Mouse (Mus musculus): ENCODE results near the gene Eif5a. TPM values are rescaled to one million over a fixed set of nuclear protein-coding genes. Genes with fewer than 3 reads are reported as not detected.
A peak's percentile ranks its signal among the peaks of the same experiment; 100 is the strongest.

Gene Eif5a
- polyA plus RNA-seq, 1 experiment from 2014 or later: 2,006 TPM

DNA sequence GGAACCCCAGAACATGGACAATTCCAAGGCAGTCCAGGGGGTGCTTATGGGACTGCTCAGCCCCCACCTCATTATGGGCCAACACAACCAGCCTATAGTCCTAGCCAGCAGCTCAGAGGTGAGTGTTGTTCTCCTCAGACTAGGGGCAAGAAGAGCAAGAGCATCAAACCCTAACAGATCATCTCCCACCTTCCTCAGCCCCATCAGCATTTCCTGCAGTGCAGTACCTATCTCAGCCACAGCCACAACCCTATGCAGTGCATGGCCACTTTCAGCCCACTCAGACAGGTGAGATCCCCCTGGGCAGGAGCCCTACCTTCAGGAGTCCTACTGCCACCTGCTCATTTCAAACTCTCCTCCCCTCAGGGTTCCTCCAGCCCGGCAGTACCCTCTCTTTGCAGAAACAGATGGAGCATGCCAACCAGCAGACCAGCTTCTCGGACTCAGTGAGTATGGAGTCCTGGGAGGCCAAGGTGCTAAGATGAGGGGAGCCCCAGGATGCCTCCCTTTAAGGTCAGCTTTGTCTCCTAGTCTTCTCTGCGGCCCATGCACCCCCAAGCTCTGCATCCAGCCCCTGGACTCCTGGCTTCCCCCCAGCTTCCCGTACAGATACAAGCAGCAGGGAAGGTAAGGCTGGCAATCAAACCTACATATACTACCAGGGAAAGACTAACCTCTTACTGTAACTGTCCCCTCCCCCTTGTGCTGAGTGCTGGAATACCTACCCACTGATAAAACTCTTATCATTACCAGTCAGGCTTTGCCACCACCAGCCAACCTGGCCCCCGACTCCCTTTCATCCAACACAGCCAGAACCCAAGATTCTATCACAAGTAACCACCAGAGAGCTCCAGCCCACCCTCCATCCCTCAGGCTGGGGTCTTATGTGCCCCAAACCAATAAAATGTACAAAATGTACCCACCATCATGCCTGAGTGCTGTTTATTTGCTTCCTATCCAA, 5.8 kb downstream of the Eif5a start:
- peak overlapping the region; percentile 91 for H3K4me3 ChIP-seq (ENCODE audit: low read depth, low read length)
- ATAC-seq (ENCODE audit: insufficient read depth): no peak
- H3K9ac ChIP-seq: no peak overlapping the region
- peaks cover 74% of the 10 kb centered on the region for H3K36me3 ChIP-seq (ENCODE audit: insufficient read depth)
- TF ChIP-seq CTCF (IDR thresholded peaks at IDR 0.05; ENCODE audit: low read depth): peak; percentile 31; the same call in 1 of the 2 replicates
- H3K27ac ChIP-seq (ENCODE audit: low read depth): no peak overlapping the region; the same call in 1 of the 2 replicates
- DNase-seq: no peak
- H3K4me2 ChIP-seq: peak overlapping the region; percentile 97
- 52% methylated on average over 5 of the region's 5 CpGs for WGBS
- no peaks in the 10 kb centered on the region for H3K27me3 ChIP-seq (ENCODE audit: insufficient read depth, low read length)
- H3K4me1 ChIP-seq (ENCODE audit: insufficient read depth): peaks cover 7% of the 10 kb centered on the region; the same call in 1 of the 2 replicates
- H3K9me3 ChIP-seq (ENCODE audit: low read depth, low read length): no peaks in the 10 kb centered on the region

DNA sequence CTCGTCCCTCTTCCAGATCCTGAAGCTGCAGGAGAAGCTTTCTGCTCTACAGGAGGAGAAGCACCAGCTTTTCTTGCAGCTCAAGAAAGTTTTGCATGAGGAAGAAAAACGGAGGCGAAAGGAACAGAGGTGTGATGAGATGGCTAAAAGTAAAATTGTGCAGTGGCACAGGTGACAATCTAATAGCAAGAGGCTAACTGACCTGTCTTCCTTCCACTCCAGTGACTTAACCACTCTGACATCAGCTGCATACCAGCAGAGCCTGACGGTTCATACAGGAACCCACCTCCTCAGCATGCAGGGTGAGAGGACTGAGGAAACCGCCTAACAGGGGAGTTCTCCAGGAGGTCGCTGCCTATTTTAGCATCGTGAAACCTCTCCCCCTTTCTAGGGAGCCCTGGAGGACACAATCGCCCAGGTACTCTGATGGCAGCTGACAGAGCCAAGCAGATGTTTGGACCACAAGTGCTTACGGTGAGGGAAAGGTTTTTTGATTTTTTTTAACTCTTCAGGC, 6.8 kb downstream of the Eif5a start:
- ATAC-seq (ENCODE audit: insufficient read depth) (no peak), DNase-seq (no peak)
- TF ChIP-seq CTCF (IDR thresholded peaks at IDR 0.05; ENCODE audit: low read depth): no peak
- Histone ChIP-seq H3K4me2 (peak overlapping the region; percentile 97), H3K36me3 (ENCODE audit: insufficient read depth) (peaks cover 84% of the 10 kb centered on the region), H3K9me3 (ENCODE audit: low read depth, low read length) (no peaks in the 10 kb centered on the region), H3K4me1 (ENCODE audit: insufficient read depth) (peaks cover 7% of the 10 kb centered on the region; the same call in 1 of the 2 replicates), H3K9ac (peak overlapping the region; percentile 83), H3K27ac (ENCODE audit: low read depth) (no peak overlapping the region; the same call in 1 of the 2 replicates), H3K4me3 (ENCODE audit: low read depth, low read length) (peak overlapping the region; percentile 91), H3K27me3 (ENCODE audit: insufficient read depth, low read length) (no peaks in the 10 kb centered on the region)
- WGBS: 26% methylated on average over 9 of the region's 9 CpGs

DNA sequence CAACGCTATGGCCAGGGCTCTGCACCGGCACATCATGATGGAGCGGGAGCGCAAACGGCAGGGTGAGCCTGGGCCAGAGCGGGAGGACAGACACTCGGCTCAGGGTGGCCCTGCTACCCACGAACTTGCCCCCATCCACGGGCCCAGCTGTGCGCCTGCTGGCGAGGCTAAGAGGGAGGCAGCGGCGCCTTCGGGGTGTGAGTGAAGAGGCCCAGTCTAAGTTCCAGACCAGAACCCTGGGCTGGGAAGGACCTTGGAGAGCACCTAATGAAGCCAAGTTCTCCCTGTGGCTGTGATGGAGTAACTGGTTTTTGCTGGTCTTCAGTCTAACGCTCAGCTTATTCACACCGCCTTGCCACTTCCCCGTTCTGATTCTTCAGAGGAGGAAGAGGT, 7.4 kb downstream of the Eif5a start:
- Histone ChIP-seq H3K4me1 (ENCODE audit: insufficient read depth) (peaks cover 5% of the 10 kb centered on the region; the same call in 1 of the 2 replicates), H3K27ac (ENCODE audit: low read depth) (peak overlapping the region; percentile 90), H3K4me2 (peak overlapping the region; percentile 97), H3K9ac (peak overlapping the region; percentile 83), H3K27me3 (ENCODE audit: insufficient read depth, low read length) (no peaks in the 10 kb centered on the region), H3K4me3 (ENCODE audit: low read depth, low read length) (peak overlapping the region; percentile 91), H3K36me3 (ENCODE audit: insufficient read depth) (peaks cover 88% of the 10 kb centered on the region), H3K9me3 (ENCODE audit: low read depth, low read length) (no peaks in the 10 kb centered on the region)
- whole genome bisulfite sequencing: 1% methylated on average over 17 of the region's 17 CpGs
- DNase-seq (peak; percentile 55), ATAC-seq (ENCODE audit: insufficient read depth) (0 out of 2 replicates have a peak, but pooled peaks have one; percentile 2)
- TF ChIP-seq CTCF (IDR thresholded peaks at IDR 0.05; ENCODE audit: low read depth): no peak

DNA sequence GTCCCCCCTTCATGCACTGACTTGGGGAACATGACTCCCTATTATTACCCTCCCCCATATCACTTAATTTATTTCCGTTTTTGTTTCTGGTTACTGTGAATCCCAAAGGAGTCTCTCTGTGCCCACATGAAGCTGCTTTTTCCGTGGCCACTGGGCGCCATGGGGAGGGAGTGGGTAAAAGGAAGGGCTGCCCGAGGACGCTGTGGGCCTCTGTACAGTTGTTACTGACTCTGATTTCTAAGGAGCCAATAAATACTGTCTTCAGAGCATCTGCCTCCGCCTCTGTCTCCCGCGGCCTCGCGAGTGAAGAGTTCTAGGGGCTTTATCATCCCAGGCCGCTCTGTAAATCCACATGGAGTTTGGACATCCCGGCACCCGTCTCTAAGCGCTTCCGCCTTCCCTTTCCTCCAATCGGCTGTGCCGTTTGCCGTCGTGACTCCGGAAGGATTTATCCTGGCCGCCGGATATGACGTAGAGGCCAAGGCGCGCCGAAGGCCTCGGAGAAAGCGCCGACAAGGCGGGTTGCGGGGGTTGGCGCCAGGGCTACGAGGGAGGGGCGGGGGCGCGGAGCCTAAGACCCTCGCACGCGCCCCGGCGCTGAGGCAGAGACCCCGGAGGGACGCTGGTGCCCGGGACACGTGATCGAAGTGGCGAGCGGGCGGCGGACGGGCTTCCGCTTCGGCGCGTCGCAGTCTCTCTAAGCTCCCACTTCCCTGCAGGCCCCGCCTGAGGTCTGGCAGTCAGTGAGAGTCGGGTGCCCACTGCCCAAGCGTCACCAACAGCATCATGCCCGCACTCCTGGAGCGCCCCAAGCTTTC, 8.0 kb downstream of the Eif5a start, which contains the start of gene Gps2:
Gene Gps2 (plus strand): TSS at position 335 of the 818 bp plus-strand sequence.
- Histone ChIP-seq H3K9ac (peak within 1 kb of the TSS; percentile 83), H3K27ac (ENCODE audit: low read depth) (peak within 1 kb of the TSS; percentile 90), H3K27me3 (ENCODE audit: insufficient read depth, low read length) (no peaks in the 10 kb centered on the region), H3K4me2 (peak within 1 kb of the TSS; percentile 97), H3K36me3 (ENCODE audit: insufficient read depth) (peaks cover 88% of the 10 kb centered on the region), H3K9me3 (ENCODE audit: low read depth, low read length) (no peaks in the 10 kb centered on the region), H3K4me1 (ENCODE audit: insufficient read depth) (0 out of 2 replicates have a peak, but pooled peaks cover 2% of the 10 kb centered on the region), H3K4me3 (ENCODE audit: low read depth, low read length) (peak within 1 kb of the TSS; percentile 91)
- no peak for TF ChIP-seq CTCF (IDR thresholded peaks at IDR 0.05; ENCODE audit: low read depth)
- DNase-seq (peak; percentile 98), ATAC-seq (ENCODE audit: insufficient read depth) (peak; percentile 93)
- 2% methylated on average over 61 of the region's 61 CpGs for WGBS

DNA sequence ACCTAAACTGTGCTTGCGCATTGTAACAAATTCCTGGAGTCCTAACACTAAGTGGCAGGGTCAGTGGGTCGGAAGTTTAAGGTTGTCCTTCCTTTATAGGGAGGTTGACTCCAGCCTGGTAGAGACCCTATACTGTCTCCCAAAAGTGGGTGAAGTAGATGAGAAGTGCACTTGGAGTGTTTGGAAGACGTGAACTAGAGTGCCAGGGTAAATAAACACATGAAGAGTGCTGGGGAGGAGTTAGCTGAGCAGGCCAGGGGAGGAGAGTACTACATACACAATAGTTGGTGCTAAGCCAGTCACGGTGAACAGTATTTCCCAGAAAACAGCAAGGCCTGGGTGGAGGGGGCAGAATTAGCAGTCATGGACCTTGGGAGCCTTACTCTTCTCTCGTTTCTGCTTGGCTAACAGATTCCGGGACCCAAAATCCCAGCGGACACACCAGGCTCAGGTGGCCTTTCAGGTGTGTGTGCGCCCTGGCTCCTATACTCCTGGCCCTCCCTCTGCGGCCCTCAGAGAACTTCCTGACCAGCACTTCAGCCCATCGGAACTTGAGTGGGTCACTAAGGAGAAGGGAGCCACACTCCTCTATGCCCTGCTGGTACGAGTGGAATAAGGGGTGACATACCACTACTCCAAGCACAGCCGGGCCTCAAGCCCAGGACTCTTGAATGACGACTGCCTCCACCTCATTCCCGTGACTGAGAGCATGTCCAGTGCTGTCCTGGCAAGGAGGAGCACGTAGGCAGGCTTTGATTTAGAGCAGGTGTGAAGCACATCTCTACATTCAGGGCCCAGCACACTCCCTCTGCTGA, 8.8 kb downstream of the Eif5a start:
- no peaks in the 10 kb centered on the region for H3K9me3 ChIP-seq (ENCODE audit: low read depth, low read length)
- peak overlapping the region; percentile 91 for H3K4me3 ChIP-seq (ENCODE audit: low read depth, low read length)
- no peak for TF ChIP-seq CTCF (IDR thresholded peaks at IDR 0.05; ENCODE audit: low read depth)
- ATAC-seq (ENCODE audit: insufficient read depth) (peak; percentile 8; the same call in 1 of the 2 replicates), DNase-seq (no peak)
- H3K27me3 ChIP-seq (ENCODE audit: insufficient read depth, low read length): no peaks in the 10 kb centered on the region
- H3K36me3 ChIP-seq (ENCODE audit: insufficient read depth): peaks cover 88% of the 10 kb centered on the region
- H3K4me1 ChIP-seq (ENCODE audit: insufficient read depth): 0 out of 2 replicates have a peak, but pooled peaks cover 2% of the 10 kb centered on the region
- WGBS: 65% methylated on average over 15 of the region's 15 CpGs
- H3K9ac ChIP-seq: peak overlapping the region; percentile 83
- H3K27ac ChIP-seq (ENCODE audit: low read depth): 0 out of 2 replicates have a peak overlapping the region, but pooled peaks have one; percentile 90
- peak overlapping the region; percentile 97 for H3K4me2 ChIP-seq

DNA sequence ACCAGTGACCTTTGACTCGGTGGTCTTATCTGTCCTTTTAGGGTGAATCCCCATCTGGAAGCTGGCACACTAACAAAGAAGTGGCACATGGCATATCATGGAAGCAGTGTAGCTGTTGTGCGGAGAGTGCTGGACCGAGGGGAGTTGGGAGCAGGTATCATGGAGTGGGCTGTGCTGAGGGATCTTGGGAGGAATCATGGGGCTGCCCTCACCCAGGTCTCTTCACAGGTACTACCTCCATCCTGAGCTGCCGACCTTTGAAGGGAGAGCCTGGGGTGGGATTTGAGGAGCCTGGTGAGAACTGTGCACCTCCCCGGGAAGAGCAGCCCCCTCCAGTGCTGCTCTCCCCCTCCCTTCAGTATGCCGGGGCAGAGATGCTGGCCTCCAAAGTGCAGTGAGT, 10.1 kb downstream of the Eif5a start:
- no peak for DNase-seq
- H3K27ac ChIP-seq (ENCODE audit: low read depth): no peak overlapping the region
- H3K36me3 ChIP-seq (ENCODE audit: insufficient read depth): peaks cover 88% of the 10 kb centered on the region
- 85% methylated on average over 6 of the region's 6 CpGs for WGBS
- H3K9ac ChIP-seq: no peak overlapping the region
- no peak for TF ChIP-seq CTCF (IDR thresholded peaks at IDR 0.05; ENCODE audit: low read depth)
- no peak overlapping the region for H3K4me2 ChIP-seq
- no peak for ATAC-seq (ENCODE audit: insufficient read depth)
- no peaks in the 10 kb centered on the region for H3K9me3 ChIP-seq (ENCODE audit: low read depth, low read length)
- 0 out of 2 replicates have a peak, but pooled peaks cover 2% of the 10 kb centered on the region for H3K4me1 ChIP-seq (ENCODE audit: insufficient read depth)
- H3K4me3 ChIP-seq (ENCODE audit: low read depth, low read length): no peak overlapping the region
- no peaks in the 10 kb centered on the region for H3K27me3 ChIP-seq (ENCODE audit: insufficient read depth, low read length)
